Mouse (Mus musculus): ENCODE data around the gene Gm20820. TPM values are rescaled to one million over a fixed set of nuclear protein-coding genes. Genes with fewer than 3 reads are reported as not detected.
"Not testable (repeated sequence)": the region's sequence is repeated elsewhere in the genome, so short reads cannot be mapped to it uniquely, and the experiment has no call there.

Gene Gm20820
- polyA plus RNA-seq (2015; fragmentation: Nextera tagmentation; extraction: Ambion mirVana) = not detected in 2 replicates

DNA sequence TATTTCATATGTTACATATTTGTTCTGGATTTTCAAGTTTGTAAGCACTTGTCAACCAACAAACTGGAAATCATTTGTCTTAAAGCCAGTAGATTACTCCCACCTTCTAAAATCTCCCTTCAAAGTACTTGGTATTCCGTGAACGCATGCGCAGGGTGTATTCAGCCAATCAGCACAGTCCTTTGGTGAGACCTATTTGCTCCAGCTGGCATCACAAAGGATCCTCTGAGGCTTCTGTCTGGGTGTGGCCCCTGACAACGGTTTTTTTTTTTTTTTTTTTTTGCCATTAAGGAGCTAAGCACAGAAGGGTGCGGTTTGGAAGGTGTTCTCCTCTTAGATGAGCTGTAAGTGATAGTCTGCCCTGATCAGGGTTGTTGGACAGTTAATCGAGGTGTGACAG is at the start of gene Gm20820:
Gene Gm20820 (plus strand): TSS at position 301 of the 400 bp plus-strand sequence.
- not testable (repeated sequence) for H3K4me3 ChIP-seq; ATAC-seq (ENCODE audit: low FRiP score, low read depth)
- WGBS = no CpG with 5 or more reads among the region's 6 CpGs

More for the DNA sequence above, at the start of gene Gm20820:
- H3K4me2 ChIP-seq (replicated peaks); H3K27me3 ChIP-seq; H3K36me3 ChIP-seq; H3K9me3 ChIP-seq; H3K9ac ChIP-seq; H3K4me1 ChIP-seq; H3K27ac ChIP-seq: not testable (repeated sequence)
